Mouse (Mus musculus) midbrain, embryonic 14.5 days (tissue): ENCODE results near the gene Ccdc117. TPM values are rescaled to one million over a fixed set of nuclear protein-coding genes. Genes with fewer than 3 reads are reported as not detected.

Experiments
- ATAC-seq: fragments of 200-750 bp; cut with Nextera tagmentation; 2 replicates; pipeline ENCODE4 v1.8.0; 2017; ENCODE audit warnings: moderate number of reproducible peaks, moderate library complexity; ENCODE audit not compliant: low FRiP score, low TSS enrichment
- DNase-seq: peaks from one replicate; pipeline ENCODE4 v3.0.0-alpha.2; 2015
- H3K27ac ChIP-seq: fragments of 300-500 bp; sonication (generic); replicated peaks from 2 replicates; pipeline ENCODE4 v1.5.1; 2014; ENCODE audit warnings: mild to moderate bottlenecking, low read depth, low read length, moderate library complexity
- H3K27me3 ChIP-seq: fragments of 300-500 bp; sonication (generic); 2 replicates; pipeline ENCODE4 v1.6.1; 2014; ENCODE audit warnings: low read length, control low read depth, mixed read lengths; ENCODE audit not compliant: control insufficient read depth, insufficient read depth
- H3K36me3 ChIP-seq: fragments of 300-500 bp; sonication (generic); 2 replicates; pipeline ENCODE4 v1.6.1; 2014; ENCODE audit warnings: low read length, control low read depth; ENCODE audit not compliant: control insufficient read depth, insufficient read depth
- H3K4me1 ChIP-seq: fragments of 300-500 bp; sonication (generic); 2 replicates; pipeline ENCODE4 v1.6.1; 2014; ENCODE audit warnings: mild to moderate bottlenecking, antibody characterized with exemption, low read length, control low read depth; ENCODE audit not compliant: control insufficient read depth, insufficient read depth
- H3K4me2 ChIP-seq: fragments of 300-500 bp; sonication (generic); 2 replicates; pipeline ENCODE4 v1.6.1; 2014; ENCODE audit warnings: mild to moderate bottlenecking, low read length, moderate library complexity
- H3K4me3 ChIP-seq: fragments of 300-500 bp; sonication (generic); replicated peaks from 2 replicates; pipeline ENCODE4 v1.5.1; 2014; ENCODE audit warnings: low read depth, low read length
- H3K9ac ChIP-seq: fragments of 300-500 bp; sonication (generic); replicated peaks from 2 replicates; pipeline ENCODE4 v1.6.1; 2014; ENCODE audit warnings: mild to moderate bottlenecking, low read length, moderate library complexity
- H3K9me3 ChIP-seq: fragments of 300-500 bp; sonication (generic); 2 replicates; pipeline ENCODE4 v1.6.1; 2016; ENCODE audit warnings: low read length, control low read depth, mixed read lengths; ENCODE audit not compliant: control insufficient read depth
- WGBS: fragments of 180-500 bp; shearing (Covaris S2); extraction: QIAGEN DNeasy Blood & Tissue Kit; methylation state at CpG from one replicate; pipeline ENCODE4 v1.1.7; 2014; 5-methylcytosine and 5-hydroxymethylcytosine counted together
- polyA plus RNA-seq: library from polyadenylated mRNA; unstranded; fragments of >200 nt; fragmentation: Nextera tagmentation; extraction: Ambion mirVana; gene quantifications from 2 replicates; pipeline ENCODE4 v1.2.1, GENCODE M21; 2014

Ccdc117 gene
- polyA plus RNA-seq, 1 experiment from 2014 or later, result 14.8 TPM

GRCm38 (mm10) chr11:5498931-5499661 lies 42.9 kb downstream of the Ccdc117 start:
- no peak overlapping the region for H3K9ac ChIP-seq
- ATAC-seq (no peak), DNase-seq (no peak)
- H3K4me2 ChIP-seq, result no peak overlapping the region
- H3K9me3 ChIP-seq, result no peaks in the 10 kb centered on the region
- H3K36me3 ChIP-seq, result no peaks in the 10 kb centered on the region
- 81% methylated on average over 13 of the region's 13 CpGs for WGBS
- no peaks in the 10 kb centered on the region for H3K27me3 ChIP-seq
- H3K4me1 ChIP-seq, result no peaks in the 10 kb centered on the region
- H3K27ac ChIP-seq, result no peak overlapping the region
- no peak overlapping the region for H3K4me3 ChIP-seq

GRCm38 (mm10) chr11:5498422-5498821 lies 43.6 kb downstream of the Ccdc117 start:
- Histone ChIP-seq H3K9ac (no peak overlapping the region), H3K4me3 (no peak overlapping the region), H3K4me1 (no peaks in the 10 kb centered on the region), H3K4me2 (no peak overlapping the region), H3K9me3 (no peaks in the 10 kb centered on the region), H3K27me3 (no peaks in the 10 kb centered on the region), H3K36me3 (no peaks in the 10 kb centered on the region), H3K27ac (no peak overlapping the region)
- no peak for DNase-seq
- WGBS, result 82% methylated on average over 9 of the region's 9 CpGs
- no peak for ATAC-seq

GRCm38 (mm10) chr11:5496559-5497248 lies 45.3 kb downstream of the Ccdc117 start:
- Histone ChIP-seq H3K36me3 (no peaks in the 10 kb centered on the region), H3K27ac (no peak overlapping the region), H3K4me1 (no peaks in the 10 kb centered on the region), H3K4me3 (no peak overlapping the region), H3K4me2 (no peak overlapping the region), H3K9me3 (no peaks in the 10 kb centered on the region), H3K27me3 (no peaks in the 10 kb centered on the region), H3K9ac (no peak overlapping the region)
- no peak for DNase-seq
- 97% methylated on average over 13 of the region's 13 CpGs for WGBS
- ATAC-seq, result no peak

- no peaks in the 10 kb centered on the region for H3K4me1 ChIP-seq
- no peaks in the 10 kb centered on the region for H3K9me3 ChIP-seq
- no peak for ATAC-seq
- no peak overlapping the region for H3K4me2 ChIP-seq
- DNase-seq, result no peak
- H3K27ac ChIP-seq, result no peak overlapping the region
- no peak overlapping the region for H3K4me3 ChIP-seq
- 85% methylated on average over 5 of the region's 5 CpGs for WGBS
- no peak overlapping the region for H3K9ac ChIP-seq
- H3K36me3 ChIP-seq, result no peaks in the 10 kb centered on the region
- no peaks in the 10 kb centered on the region for H3K27me3 ChIP-seq
Observed at GRCm38 (mm10) chr11:5495906-5496305, 46.1 kb downstream of the Ccdc117 start.

- no peak overlapping the region for H3K4me2 ChIP-seq
- no peaks in the 10 kb centered on the region for H3K4me1 ChIP-seq
- H3K36me3 ChIP-seq, result no peaks in the 10 kb centered on the region
- no peak overlapping the region for H3K27ac ChIP-seq
- H3K4me3 ChIP-seq, result no peak overlapping the region
- H3K27me3 ChIP-seq, result no peaks in the 10 kb centered on the region
- no peaks in the 10 kb centered on the region for H3K9me3 ChIP-seq
- DNase-seq, result no peak
- 52% methylated on average over 12 of the region's 12 CpGs for WGBS
- ATAC-seq, result no peak
- H3K9ac ChIP-seq, result no peak overlapping the region
Observed at GRCm38 (mm10) chr11:5495286-5495832, 46.6 kb downstream of the Ccdc117 start.

- Histone ChIP-seq H3K9ac (no peak overlapping the region), H3K4me3 (no peak overlapping the region), H3K4me2 (no peak overlapping the region), H3K27ac (no peak overlapping the region), H3K27me3 (no peaks in the 10 kb centered on the region), H3K36me3 (no peaks in the 10 kb centered on the region), H3K4me1 (no peaks in the 10 kb centered on the region), H3K9me3 (no peaks in the 10 kb centered on the region)
- DNase-seq (no peak), ATAC-seq (no peak)
- WGBS, result 55% methylated on average over 2 of the region's 2 CpGs
Observed at GRCm38 (mm10) chr11:5493869-5494268, 48.1 kb downstream of the Ccdc117 start.

- Histone ChIP-seq H3K9ac (no peak overlapping the region), H3K4me3 (no peak overlapping the region), H3K27ac (no peak overlapping the region), H3K4me1 (no peaks in the 10 kb centered on the region), H3K36me3 (no peaks in the 10 kb centered on the region), H3K9me3 (no peaks in the 10 kb centered on the region), H3K27me3 (no peaks in the 10 kb centered on the region), H3K4me2 (no peak overlapping the region)
- DNase-seq (no peak), ATAC-seq (no peak)
- 87% methylated on average over 7 of the region's 7 CpGs for WGBS
Observed at GRCm38 (mm10) chr11:5491912-5492311, 50.1 kb downstream of the Ccdc117 start.

GRCm38 (mm10) chr11:5490989-5491656 lies 50.9 kb downstream of the Ccdc117 start:
- Histone ChIP-seq H3K4me3 (no peak overlapping the region), H3K9me3 (no peaks in the 10 kb centered on the region), H3K4me2 (no peak overlapping the region), H3K4me1 (no peaks in the 10 kb centered on the region), H3K27me3 (no peaks in the 10 kb centered on the region), H3K36me3 (no peaks in the 10 kb centered on the region), H3K9ac (no peak overlapping the region), H3K27ac (no peak overlapping the region)
- 84% methylated on average over 10 of the region's 10 CpGs for WGBS
- ATAC-seq (no peak), DNase-seq (no peak)
